Mouse (Mus musculus): ENCODE measurements around the gene Rgp1. TPM values are rescaled to one million over a fixed set of nuclear protein-coding genes. Genes with fewer than 3 reads are reported as not detected.

Gene Rgp1
- polyA plus RNA-seq, 1 experiment from 2014 or later = 29.7 TPM

Small RNAs within 50 kb of the gene (microRNA-seq; reads per million reads assigned to microRNA genes)
- gene Gm25262 = not detected

Other genes starting within 250 kb of the Rgp1 start
- gene Rusc2, start 196.7 kb upstream of the Rgp1 start, polyA plus RNA-seq (2016; fragmentation: Nextera tagmentation; extraction: Ambion mirVana) = 9.9 and 11.2 TPM in 2 replicates
- not detected in 2 replicates for gene Fam166b, start 149.6 kb upstream of the Rgp1 start, polyA plus RNA-seq (2016; fragmentation: Nextera tagmentation; extraction: Ambion mirVana)
- gene Tesk1, start 136.8 kb upstream of the Rgp1 start, polyA plus RNA-seq (2016; fragmentation: Nextera tagmentation; extraction: Ambion mirVana) = 5.0 and 6.3 TPM in 2 replicates
- gene Cd72, start 124.1 kb upstream of the Rgp1 start, polyA plus RNA-seq (2016; fragmentation: Nextera tagmentation; extraction: Ambion mirVana) = 0.70 and 1.4 TPM in 2 replicates
- gene Sit1, start 95.0 kb upstream of the Rgp1 start, polyA plus RNA-seq (2016; fragmentation: Nextera tagmentation; extraction: Ambion mirVana) = not detected in 2 replicates
- gene Ccdc107, start 85.8 kb upstream of the Rgp1 start, polyA plus RNA-seq (2016; fragmentation: Nextera tagmentation; extraction: Ambion mirVana) = 67.2 and 71.7 TPM in 2 replicates
- gene Arhgef39, start 79.0 kb upstream of the Rgp1 start, polyA plus RNA-seq (2016; fragmentation: Nextera tagmentation; extraction: Ambion mirVana) = 39.9 and 40.1 TPM in 2 replicates
- gene Car9, start 71.7 kb upstream of the Rgp1 start, polyA plus RNA-seq (2016; fragmentation: Nextera tagmentation; extraction: Ambion mirVana) = 1.4 and 1.7 TPM in 2 replicates
- gene Tpm2, start 55.0 kb upstream of the Rgp1 start, polyA plus RNA-seq (2016; fragmentation: Nextera tagmentation; extraction: Ambion mirVana) = 135 and 142 TPM in 2 replicates
- gene Creb3, start 16.4 kb upstream of the Rgp1 start, polyA plus RNA-seq (2016; fragmentation: Nextera tagmentation; extraction: Ambion mirVana) = 63.8 and 68.8 TPM in 2 replicates
- 82.7 and 99.6 TPM in 2 replicates for gene Tln1, start 16.0 kb upstream of the Rgp1 start, polyA plus RNA-seq (2016; fragmentation: Nextera tagmentation; extraction: Ambion mirVana)
- 22.8 and 27.6 TPM in 2 replicates for gene Gba2, start 158 bp downstream of the Rgp1 start, polyA plus RNA-seq (2016; fragmentation: Nextera tagmentation; extraction: Ambion mirVana)
- 1.6 and 1.8 TPM in 2 replicates for gene Msmp, start 5.8 kb downstream of the Rgp1 start, polyA plus RNA-seq (2016; fragmentation: Nextera tagmentation; extraction: Ambion mirVana)
- gene Npr2, start 53.2 kb downstream of the Rgp1 start, polyA plus RNA-seq (2016; fragmentation: Nextera tagmentation; extraction: Ambion mirVana) = 5.5 and 5.6 TPM in 2 replicates
- gene Spag8, start 74.9 kb downstream of the Rgp1 start, polyA plus RNA-seq (2016; fragmentation: Nextera tagmentation; extraction: Ambion mirVana) = 0.63 and 2.0 TPM in 2 replicates
- gene Hint2, start 77.8 kb downstream of the Rgp1 start, polyA plus RNA-seq (2016; fragmentation: Nextera tagmentation; extraction: Ambion mirVana) = 101 and 117 TPM in 2 replicates
- gene Tmem8b, start 90.3 kb downstream of the Rgp1 start, polyA plus RNA-seq (2016; fragmentation: Nextera tagmentation; extraction: Ambion mirVana) = 2.7 and 3.3 TPM in 2 replicates
- 1.7 and 1.9 TPM in 2 replicates for gene Fam221b, start 90.4 kb downstream of the Rgp1 start, polyA plus RNA-seq (2016; fragmentation: Nextera tagmentation; extraction: Ambion mirVana)
- not detected in 2 replicates for gene Olfr70, start 122.1 kb downstream of the Rgp1 start, polyA plus RNA-seq (2016; fragmentation: Nextera tagmentation; extraction: Ambion mirVana)
- not detected in 2 replicates for gene Olfr71, start 131.5 kb downstream of the Rgp1 start, polyA plus RNA-seq (2016; fragmentation: Nextera tagmentation; extraction: Ambion mirVana)
- 0.53 and 0.92 TPM in 2 replicates for gene Hrct1, start 148.5 kb downstream of the Rgp1 start, polyA plus RNA-seq (2016; fragmentation: Nextera tagmentation; extraction: Ambion mirVana)
- 0.16 and 0.23 TPM in 2 replicates for gene Spaar, start 151.3 kb downstream of the Rgp1 start, polyA plus RNA-seq (2016; fragmentation: Nextera tagmentation; extraction: Ambion mirVana)
- gene Olfr159, start 192.3 kb downstream of the Rgp1 start, polyA plus RNA-seq (2016; fragmentation: Nextera tagmentation; extraction: Ambion mirVana) = not detected in 2 replicates
- not detected in 2 replicates for gene Olfr156, start 245.2 kb downstream of the Rgp1 start, polyA plus RNA-seq (2016; fragmentation: Nextera tagmentation; extraction: Ambion mirVana)